Mouse (Mus musculus): ENCODE data around the gene Carmil1. TPM values are rescaled to one million over a fixed set of nuclear protein-coding genes. Genes with fewer than 3 reads are reported as not detected.
A peak's percentile ranks its signal among the peaks of the same experiment; 100 is the strongest.

The Carmil1 gene
- polyA plus RNA-seq, 1 experiment from 2014 or later, result 8.4 TPM

DNA sequence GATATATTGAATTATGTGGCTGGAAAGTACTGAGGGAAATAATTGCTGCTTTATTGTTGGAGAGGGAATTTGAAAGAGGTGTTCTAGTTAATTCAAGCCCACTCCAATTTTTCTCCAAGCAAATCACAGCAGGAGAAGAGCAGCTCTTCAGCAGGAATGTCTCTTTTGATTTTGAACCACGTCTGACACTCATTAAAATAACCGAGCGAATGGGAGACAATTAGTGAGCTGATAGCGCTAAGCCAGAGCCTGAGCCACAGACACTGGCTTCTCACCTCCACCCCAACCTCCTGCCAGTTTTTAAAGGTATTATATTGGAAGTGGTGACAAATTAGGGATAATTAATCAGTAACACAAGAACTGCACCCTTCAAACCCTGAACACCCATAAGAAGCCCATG lies 217.8 kb downstream of the Carmil1 start:
- no peak overlapping the region for H3K27ac ChIP-seq (replicated peaks)
- H3K9me3 ChIP-seq, result no peaks in the 10 kb centered on the region
- H3K27me3 ChIP-seq (replicated peaks), result 0 out of 2 replicates have a peak, but pooled peaks cover 3% of the 10 kb centered on the region
- no peak overlapping the region for H3K4me3 ChIP-seq
- H3K4me1 ChIP-seq, result no peaks in the 10 kb centered on the region
- WGBS, result 60% methylated on average over 4 of the region's 4 CpGs
- no peak overlapping the region for H3K4me2 ChIP-seq
- ATAC-seq (ENCODE audit: extremely low read depth, insufficient number of reproducible peaks, low FRiP score, low TSS enrichment), result no peak
- no peaks in the 10 kb centered on the region for H3K36me3 ChIP-seq
- no peak overlapping the region for H3K9ac ChIP-seq

DNA sequence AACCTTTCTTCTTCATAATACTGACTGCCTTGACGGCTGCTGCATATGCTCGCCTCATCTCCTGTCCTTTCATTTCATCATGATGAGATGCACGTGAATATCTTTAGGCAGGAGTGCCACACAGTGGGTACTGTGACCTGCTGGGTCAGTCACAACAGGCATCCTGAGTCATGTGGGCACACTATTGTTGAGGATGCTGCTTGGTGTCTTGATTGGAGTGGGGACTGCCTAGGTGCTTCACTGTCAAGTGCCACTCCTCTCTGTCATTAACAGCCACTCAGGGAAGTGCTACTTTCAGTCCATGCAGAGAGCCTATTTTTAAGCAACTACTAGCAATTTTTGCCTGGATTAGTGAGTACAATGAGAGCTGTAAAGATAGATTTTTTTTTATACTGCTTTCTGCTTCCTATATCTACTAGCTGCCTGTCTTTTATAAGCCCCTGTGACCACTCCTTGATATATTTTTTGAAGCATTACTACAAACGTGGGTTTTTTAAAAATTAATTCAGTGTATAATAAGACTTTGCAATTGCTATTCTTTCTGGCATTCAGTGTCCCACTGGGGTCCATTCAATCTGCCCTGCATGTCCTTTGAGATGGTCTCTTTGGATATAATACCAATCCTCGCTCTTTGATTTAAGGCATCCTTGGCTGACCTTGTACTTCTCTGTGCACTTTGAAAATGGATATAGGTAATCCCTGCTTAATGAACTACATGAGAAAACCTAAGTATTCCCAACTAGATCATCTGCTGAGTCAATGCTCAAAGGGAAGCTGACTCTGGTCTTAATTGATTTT lies 225.3 kb downstream of the Carmil1 start:
- no peak for ATAC-seq (ENCODE audit: extremely low read depth, insufficient number of reproducible peaks, low FRiP score, low TSS enrichment)
- Histone ChIP-seq H3K9ac (no peak overlapping the region), H3K4me1 (no peaks in the 10 kb centered on the region), H3K27me3 (replicated peaks) (0 out of 2 replicates have a peak, but pooled peaks cover 3% of the 10 kb centered on the region), H3K36me3 (no peaks in the 10 kb centered on the region), H3K4me2 (no peak overlapping the region), H3K4me3 (no peak overlapping the region), H3K9me3 (no peaks in the 10 kb centered on the region), H3K27ac (replicated peaks) (no peak overlapping the region)
- WGBS, result 69% methylated on average over 5 of the region's 5 CpGs

DNA sequence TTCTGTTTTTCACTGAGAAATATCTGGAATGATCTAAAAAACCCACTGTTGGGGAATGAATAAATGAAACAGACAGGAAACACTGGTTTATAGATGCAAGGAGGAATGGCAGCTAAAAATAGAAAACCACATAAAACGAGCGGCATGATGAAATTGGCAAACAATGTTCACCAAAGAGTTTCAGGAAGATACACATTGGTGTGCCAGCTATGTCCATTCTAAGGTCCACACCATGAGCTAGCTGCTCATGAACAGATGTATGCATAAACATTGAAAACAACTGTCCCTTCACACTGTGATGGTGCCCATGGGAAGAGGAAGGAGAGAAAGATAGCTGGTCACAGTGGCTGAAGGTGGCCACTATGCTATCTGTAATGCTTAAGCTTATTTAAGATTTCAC lies 229.1 kb downstream of the Carmil1 start:
- no peaks in the 10 kb centered on the region for H3K36me3 ChIP-seq
- H3K4me3 ChIP-seq, result no peak overlapping the region
- no peaks in the 10 kb centered on the region for H3K27me3 ChIP-seq (replicated peaks)
- 0 out of 2 replicates have a peak, but pooled peaks cover 2% of the 10 kb centered on the region for H3K4me1 ChIP-seq
- H3K27ac ChIP-seq (replicated peaks), result no peak overlapping the region
- no peak overlapping the region for H3K4me2 ChIP-seq
- 63% methylated on average over 2 of the region's 2 CpGs for WGBS
- H3K9ac ChIP-seq, result no peak overlapping the region
- ATAC-seq (ENCODE audit: extremely low read depth, insufficient number of reproducible peaks, low FRiP score, low TSS enrichment), result no peak
- no peaks in the 10 kb centered on the region for H3K9me3 ChIP-seq

DNA sequence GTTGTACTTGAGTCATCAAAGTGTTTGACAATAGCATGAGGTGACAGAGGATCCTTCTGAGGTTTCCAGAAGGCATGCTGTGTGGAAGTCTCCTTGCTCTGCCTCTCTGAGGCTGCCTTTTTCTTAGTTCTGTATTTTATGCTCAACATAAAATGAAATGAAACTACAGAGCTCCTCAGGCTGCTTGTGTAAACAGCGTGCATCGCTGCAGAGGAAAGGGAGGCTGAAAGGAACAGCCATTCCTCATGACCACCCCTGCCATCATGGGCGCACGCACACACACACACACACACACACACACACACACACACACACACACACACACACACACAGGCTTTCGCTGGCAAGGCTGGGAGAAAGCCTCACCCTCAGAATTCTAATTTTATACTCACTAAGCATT lies 230.3 kb downstream of the Carmil1 start:
- no peak for ATAC-seq (ENCODE audit: extremely low read depth, insufficient number of reproducible peaks, low FRiP score, low TSS enrichment)
- 92% methylated on average over 5 of the region's 5 CpGs for WGBS
- Histone ChIP-seq H3K27me3 (replicated peaks) (no peaks in the 10 kb centered on the region), H3K9ac (no peak overlapping the region), H3K9me3 (no peaks in the 10 kb centered on the region), H3K4me1 (0 out of 2 replicates have a peak, but pooled peaks cover 2% of the 10 kb centered on the region), H3K27ac (replicated peaks) (no peak overlapping the region), H3K36me3 (no peaks in the 10 kb centered on the region), H3K4me2 (no peak overlapping the region), H3K4me3 (no peak overlapping the region)

DNA sequence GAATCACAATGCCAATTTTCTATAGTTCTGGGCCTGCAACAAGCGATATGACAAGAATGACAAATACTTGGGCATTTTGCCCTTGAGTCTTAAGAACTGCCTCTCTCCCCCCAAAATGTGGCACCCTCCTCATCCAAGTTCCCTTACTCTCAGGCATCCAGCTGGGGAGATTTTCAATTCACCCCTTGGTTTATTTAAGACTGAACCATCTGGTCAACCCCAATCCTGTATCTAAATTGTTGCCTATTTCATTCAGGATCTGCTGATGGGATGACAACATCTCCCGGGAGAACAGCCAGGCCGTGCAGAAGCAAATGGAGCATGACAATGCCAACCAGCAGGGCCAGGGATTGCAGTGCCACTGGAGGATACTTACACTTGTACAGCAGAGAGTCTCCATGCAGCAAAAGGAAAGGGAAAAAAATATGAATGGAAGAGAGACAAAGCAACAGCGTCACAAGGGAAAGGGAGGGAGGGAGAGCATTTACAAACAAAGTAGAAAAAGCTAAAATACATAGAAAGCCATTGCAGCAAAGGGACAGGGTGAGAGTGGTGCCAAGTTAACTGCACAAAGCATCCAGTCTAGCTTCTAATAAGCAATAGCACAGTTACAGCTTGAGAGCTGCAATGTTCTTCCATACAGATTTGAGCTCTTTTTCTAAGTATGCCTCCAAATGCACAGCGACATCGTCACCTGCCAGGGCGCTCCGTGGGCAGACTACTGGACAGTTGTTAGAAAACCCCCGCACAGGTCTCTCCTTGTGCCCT lies 231.1 kb downstream of the Carmil1 start:
- no peak overlapping the region for H3K4me2 ChIP-seq
- H3K9me3 ChIP-seq, result no peaks in the 10 kb centered on the region
- no peak for ATAC-seq (ENCODE audit: extremely low read depth, insufficient number of reproducible peaks, low FRiP score, low TSS enrichment)
- H3K27ac ChIP-seq (replicated peaks), result no peak overlapping the region
- H3K4me1 ChIP-seq, result 0 out of 2 replicates have a peak, but pooled peaks cover 2% of the 10 kb centered on the region
- H3K27me3 ChIP-seq (replicated peaks), result no peaks in the 10 kb centered on the region
- WGBS, result 75% methylated on average over 9 of the region's 9 CpGs
- H3K4me3 ChIP-seq, result no peak overlapping the region
- no peak overlapping the region for H3K9ac ChIP-seq
- H3K36me3 ChIP-seq, result no peaks in the 10 kb centered on the region

DNA sequence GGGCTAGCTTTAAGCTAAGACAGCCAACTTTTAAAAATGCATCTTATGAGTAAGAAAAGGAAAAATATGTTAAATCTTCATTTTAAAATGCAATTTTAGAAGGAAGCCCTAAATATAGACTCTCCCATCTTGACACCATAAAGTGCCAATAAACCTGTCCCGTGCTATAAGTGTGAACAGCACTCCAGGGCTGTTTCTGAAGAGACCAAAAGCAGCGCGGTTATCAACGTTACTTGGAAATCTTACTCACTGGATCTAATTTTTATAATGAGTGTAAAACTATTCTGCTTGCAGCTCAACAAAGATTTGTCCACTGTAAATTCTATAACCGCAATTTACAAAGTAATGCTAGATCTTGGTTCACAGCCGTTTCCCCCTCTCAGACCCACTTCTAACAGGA lies 232.0 kb downstream of the Carmil1 start:
- no peak overlapping the region for H3K27ac ChIP-seq (replicated peaks)
- 72% methylated on average over 6 of the region's 6 CpGs for WGBS
- no peak overlapping the region for H3K9ac ChIP-seq
- H3K9me3 ChIP-seq, result no peaks in the 10 kb centered on the region
- H3K27me3 ChIP-seq (replicated peaks), result peaks cover 4% of the 10 kb centered on the region; the same call in 1 of the 2 replicates
- no peak for ATAC-seq (ENCODE audit: extremely low read depth, insufficient number of reproducible peaks, low FRiP score, low TSS enrichment)
- 0 out of 2 replicates have a peak, but pooled peaks cover 2% of the 10 kb centered on the region for H3K4me1 ChIP-seq
- H3K4me2 ChIP-seq, result no peak overlapping the region
- peaks cover 4% of the 10 kb centered on the region; the same call in 1 of the 2 replicates for H3K36me3 ChIP-seq
- no peak overlapping the region for H3K4me3 ChIP-seq

DNA sequence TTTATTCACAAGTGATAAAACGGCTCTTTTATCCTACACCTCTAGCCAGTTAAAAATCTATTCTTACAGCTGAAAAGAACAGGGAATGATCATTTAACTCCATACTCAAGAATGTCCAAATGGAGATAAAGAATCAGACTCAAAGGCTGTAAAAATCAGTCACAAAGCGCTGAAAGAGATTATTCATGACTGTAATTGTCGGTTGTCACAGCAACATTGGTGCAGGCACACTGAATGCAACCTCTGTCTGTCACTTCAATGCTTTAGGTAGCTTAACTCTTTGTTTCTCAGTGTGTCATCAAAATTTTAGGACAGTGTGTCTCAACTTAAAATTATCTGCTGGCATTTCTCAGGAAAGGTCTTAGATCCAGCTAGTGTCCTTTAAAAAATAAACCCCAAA lies 235.3 kb downstream of the Carmil1 start:
- WGBS, result 67% methylated on average over 3 of the region's 3 CpGs
- ATAC-seq (ENCODE audit: extremely low read depth, insufficient number of reproducible peaks, low FRiP score, low TSS enrichment), result no peak
- H3K27me3 ChIP-seq (replicated peaks), result peaks cover 7% of the 10 kb centered on the region; the same call in 1 of the 2 replicates

DNA sequence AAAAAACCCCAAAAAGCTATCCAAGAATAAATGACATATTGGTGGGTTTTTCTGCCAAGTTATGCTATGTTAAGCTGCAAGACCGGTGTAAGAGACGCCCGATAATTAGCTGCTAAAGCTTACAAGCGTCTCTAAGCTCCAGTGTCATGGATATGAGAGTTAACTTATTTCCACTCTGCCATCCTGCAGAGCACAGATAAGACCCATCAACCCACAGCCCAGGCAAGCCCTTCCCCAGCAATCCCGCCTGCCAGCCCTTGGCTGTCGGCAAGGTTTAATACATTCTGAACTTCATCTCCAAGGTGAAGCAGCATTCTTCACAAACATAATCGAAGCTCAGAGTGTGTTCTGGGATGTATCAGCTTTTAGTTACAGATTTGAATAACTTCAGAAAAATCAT lies 240.4 kb downstream of the Carmil1 start:
- Histone ChIP-seq H3K36me3 (peaks cover 4% of the 10 kb centered on the region; the same call in 1 of the 2 replicates), H3K9ac (no peak overlapping the region), H3K4me1 (0 out of 2 replicates have a peak, but pooled peaks cover 5% of the 10 kb centered on the region), H3K9me3 (no peaks in the 10 kb centered on the region), H3K4me2 (no peak overlapping the region), H3K27ac (replicated peaks) (no peak overlapping the region), H3K27me3 (replicated peaks) (peaks cover 7% of the 10 kb centered on the region; the same call in 1 of the 2 replicates), H3K4me3 (no peak overlapping the region)
- ATAC-seq (ENCODE audit: extremely low read depth, insufficient number of reproducible peaks, low FRiP score, low TSS enrichment), result no peak
- WGBS, result 47% methylated on average over 7 of the region's 7 CpGs

More for the DNA sequence above, 235.3 kb downstream of the Carmil1 start:
- Histone ChIP-seq H3K27ac (replicated peaks) (no peak overlapping the region), H3K4me3 (no peak overlapping the region), H3K4me1 (0 out of 2 replicates have a peak, but pooled peaks cover 2% of the 10 kb centered on the region), H3K4me2 (no peak overlapping the region), H3K9ac (no peak overlapping the region), H3K9me3 (no peaks in the 10 kb centered on the region), H3K36me3 (peaks cover 4% of the 10 kb centered on the region; the same call in 1 of the 2 replicates)

DNA sequence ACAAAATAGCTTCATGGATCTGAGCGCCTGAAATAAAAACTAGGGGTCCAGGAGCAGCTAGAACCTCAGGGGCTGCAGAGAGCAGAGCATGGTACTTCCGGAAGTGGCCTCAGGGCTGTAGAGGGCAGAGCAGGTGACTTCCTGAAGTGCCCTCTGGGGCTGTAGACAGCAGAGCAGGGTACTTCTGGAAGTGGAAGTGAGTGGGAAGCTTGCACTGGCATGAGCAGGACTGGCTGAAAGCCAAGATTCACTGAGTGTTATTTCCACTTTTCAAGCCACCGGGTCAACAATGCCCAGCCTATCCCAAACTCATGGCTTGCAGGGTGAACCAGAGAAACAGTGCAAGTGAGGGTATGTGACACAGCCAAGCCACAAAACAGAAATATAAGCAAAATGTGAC lies 243.1 kb downstream of the Carmil1 start:
- no peaks in the 10 kb centered on the region for H3K9me3 ChIP-seq
- no peaks in the 10 kb centered on the region; the same call in 1 of the 2 replicates for H3K27me3 ChIP-seq (replicated peaks)
- WGBS, result 56% methylated on average over 3 of the region's 3 CpGs
- H3K4me3 ChIP-seq, result no peak overlapping the region
- H3K4me2 ChIP-seq, result no peak overlapping the region
- H3K4me1 ChIP-seq, result 0 out of 2 replicates have a peak, but pooled peaks cover 5% of the 10 kb centered on the region
- H3K27ac ChIP-seq (replicated peaks), result no peak overlapping the region
- no peak overlapping the region for H3K9ac ChIP-seq
- no peaks in the 10 kb centered on the region for H3K36me3 ChIP-seq
- ATAC-seq (ENCODE audit: extremely low read depth, insufficient number of reproducible peaks, low FRiP score, low TSS enrichment), result no peak

DNA sequence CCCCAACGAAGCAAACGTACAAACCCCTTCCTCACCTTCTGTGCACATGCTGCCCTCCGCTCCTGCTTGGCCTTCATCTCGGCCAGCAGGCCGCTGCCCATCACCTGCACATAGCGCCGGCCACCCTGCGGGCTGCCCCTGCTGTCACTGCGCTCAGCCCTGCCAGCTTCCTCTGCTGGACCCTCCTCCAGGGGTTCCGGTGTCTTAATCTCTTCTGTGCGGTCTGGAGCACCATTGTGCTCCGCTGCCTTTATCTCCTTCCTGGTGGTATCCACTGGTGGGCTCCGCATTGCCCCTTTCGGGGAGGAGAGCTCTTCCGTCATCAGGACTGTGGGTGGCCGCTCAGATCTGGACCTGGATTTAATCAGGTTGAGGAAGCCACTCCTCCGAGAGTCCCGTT lies 244.4 kb downstream of the Carmil1 start:
- Histone ChIP-seq H3K9me3 (no peaks in the 10 kb centered on the region), H3K4me2 (peak overlapping the region; percentile 49), H3K27me3 (replicated peaks) (no peaks in the 10 kb centered on the region; the same call in 1 of the 2 replicates), H3K9ac (no peak overlapping the region), H3K4me3 (peak overlapping the region; percentile 18; the same call in 1 of the 2 replicates), H3K27ac (replicated peaks) (no peak overlapping the region), H3K4me1 (0 out of 2 replicates have a peak, but pooled peaks cover 5% of the 10 kb centered on the region), H3K36me3 (no peaks in the 10 kb centered on the region)
- ATAC-seq (ENCODE audit: extremely low read depth, insufficient number of reproducible peaks, low FRiP score, low TSS enrichment), result no peak
- 47% methylated on average over 18 of the region's 18 CpGs for WGBS

Measured in heart, embryonic 13.5 days (tissue).